Mouse (Mus musculus) ovary, adult 2 months (tissue): ENCODE measurements around the gene Aldh1a3. TPM values are rescaled to one million over a fixed set of nuclear protein-coding genes. Genes with fewer than 3 reads are reported as not detected.

Source experiments
- polyA plus RNA-seq: library from polyadenylated mRNA; depleted of rRNA; stranded (reverse); fragments of >200 nt; gene quantifications from 2 replicates; pipeline ENCODE4 v1.2.3, GENCODE M21; 2012; rRNA removed

The Aldh1a3 gene
- 2.7 and 3.6 TPM in 2 replicates for polyA plus RNA-seq

DNA sequence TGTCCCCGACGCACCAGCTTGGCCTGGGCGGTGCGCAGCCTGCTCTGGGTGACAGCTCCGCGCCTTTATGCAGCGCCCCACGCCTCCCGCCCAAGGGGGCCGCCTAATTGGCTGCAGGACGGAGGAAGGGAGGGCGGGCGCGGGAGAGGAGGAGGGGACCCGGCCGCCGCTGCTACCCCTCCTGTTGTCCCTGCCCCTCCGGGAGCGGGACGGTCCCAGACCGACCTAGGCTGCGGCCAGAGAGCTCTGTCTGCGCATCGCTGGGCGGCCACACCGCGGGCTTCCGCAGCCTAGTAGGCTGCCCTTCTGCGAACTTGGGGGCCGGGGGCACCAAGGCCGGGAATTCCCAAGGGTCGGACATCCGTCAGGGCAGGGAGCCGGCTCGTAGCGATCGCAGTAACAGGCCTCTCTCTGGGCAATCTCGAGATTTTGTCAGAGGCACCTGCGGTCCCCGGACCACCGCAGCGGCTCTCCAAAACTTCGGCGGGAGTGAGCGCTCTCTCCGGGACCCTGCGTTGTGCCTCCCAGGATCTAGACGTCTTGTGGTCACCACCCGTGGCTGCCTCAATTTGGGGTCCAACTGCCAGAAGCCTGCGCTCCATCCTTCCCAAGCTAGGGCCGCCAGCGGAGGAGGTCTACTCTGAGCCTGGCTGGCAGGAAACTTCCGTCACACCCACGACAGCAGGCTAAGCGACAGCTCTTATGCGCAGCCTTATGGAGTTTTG is at the start of gene Aldh1a3:
Aldh1a3 (minus strand) TSS at position 81 of the 725 bp plus-strand sequence.

DNA sequence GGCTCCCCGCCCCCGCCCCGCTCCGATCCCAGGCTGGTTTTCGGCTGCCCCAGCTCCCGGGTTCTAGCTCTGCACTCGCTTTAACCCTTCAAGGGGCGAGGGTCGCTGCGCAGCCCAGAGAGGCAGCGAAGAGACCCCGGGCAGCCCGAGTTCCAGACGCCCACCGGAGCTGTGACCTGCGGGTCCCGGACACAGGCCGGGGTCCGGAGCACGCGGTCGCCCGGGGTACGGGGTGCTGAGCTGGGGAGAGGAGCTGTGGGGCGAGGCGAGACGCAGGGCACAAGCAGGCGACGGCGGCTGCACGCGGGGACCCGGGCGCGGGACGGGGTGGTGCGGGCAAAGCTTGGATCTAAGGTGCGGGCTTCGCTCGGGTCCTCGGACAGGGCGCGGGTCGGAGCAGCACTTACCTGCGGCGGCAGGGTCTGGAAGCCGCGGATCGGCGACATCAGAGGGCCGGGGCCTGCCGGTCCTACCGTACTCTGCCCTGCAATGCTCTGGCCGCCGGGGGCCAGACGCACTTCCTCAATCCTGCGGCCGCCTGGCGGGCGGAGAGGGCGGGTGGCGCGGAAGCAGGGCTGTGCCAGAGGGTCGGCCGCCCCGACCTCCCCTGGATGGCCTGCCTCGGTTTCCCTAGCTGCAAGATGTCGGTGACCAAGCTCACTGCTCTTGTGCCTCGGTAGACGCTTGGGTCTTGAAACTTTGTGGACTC is 39.4 kb downstream of the Aldh1a3 start, which contains the start of gene Lrrk1:
Lrrk1 (minus strand) TSS at position 538 of the 709 bp plus-strand sequence.

DNA sequence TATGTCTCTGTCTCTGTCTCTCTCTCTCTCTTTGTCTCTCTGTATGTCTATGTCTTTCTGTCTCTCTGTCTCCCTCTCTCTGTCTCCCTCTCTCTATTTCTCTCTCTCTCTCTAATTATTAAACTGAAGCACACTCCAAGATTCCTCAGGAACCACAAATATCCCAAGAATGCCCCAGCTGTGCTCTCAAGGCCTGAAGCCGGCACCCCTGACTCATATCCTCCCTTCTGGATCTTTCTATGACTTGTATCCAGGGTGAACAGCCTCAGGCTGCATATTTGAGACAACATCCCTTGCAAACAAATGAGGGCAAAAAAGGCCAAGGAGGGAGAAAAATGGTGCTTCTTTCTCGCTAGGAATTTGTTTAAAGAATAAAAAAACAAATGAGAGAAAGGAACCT is 61.4 kb downstream of the Aldh1a3 start, which contains the start of gene Gm10974:
Gm10974 (plus strand) TSS at position 2 of the 400 bp plus-strand sequence.

Other genes starting within 250 kb of the Aldh1a3 start
- not detected in 2 replicates for gene Gm10974, start 61.6 kb downstream of the Aldh1a3 start, polyA plus RNA-seq
- 37.9 and 42.7 TPM in 2 replicates for gene Lrrk1, start 39.2 kb downstream of the Aldh1a3 start, polyA plus RNA-seq